Mouse (Mus musculus) CH12.LX (cell line): Measurements from ENCODE around the gene Foxf2.

Experiments used
- CHD1 ChIP-seq: IDR thresholded peaks from 2 replicates; pipeline ENCODE4 v1.6.1; 2012; ENCODE audit warnings: low read depth, low read length, improper control_type of control experiment, inconsistent platforms
- CTCF ChIP-seq, 2 experiments: IDR thresholded peaks in 1 of 2; conservative IDR thresholded peaks in 1 of 2; 2 replicates each; pipeline ENCODE4 v1.5.1; 2011 to 2012; ENCODE audit warnings: low read depth in 2 of 2, low read length in 2 of 2, improper control_type of control experiment in 1 of 2, inconsistent platforms in 1 of 2, mild to moderate bottlenecking in 1 of 2, moderate library complexity in 1 of 2
- ELF1 ChIP-seq: IDR thresholded peaks from 2 replicates; pipeline ENCODE4 v1.6.1; 2014; ENCODE audit warnings: low read depth, mild to moderate bottlenecking, inconsistent platforms, low read length, improper control_type of control experiment
- POLR2A ChIP-seq: IDR thresholded peaks from 2 replicates; pipeline ENCODE4 v1.6.1; 2011; ENCODE audit warnings: low read depth, mild to moderate bottlenecking, improper control_type of control experiment, low read length
- RCOR1 ChIP-seq: conservative IDR thresholded peaks from 2 replicates; pipeline ENCODE4 v1.6.1; 2012; ENCODE audit warnings: low read depth, mild to moderate bottlenecking, inconsistent platforms, low read length, improper control_type of control experiment
- USF1 ChIP-seq: IDR thresholded peaks from 2 replicates; pipeline ENCODE4 v1.6.1; 2014; ENCODE audit warnings: low read depth, mild to moderate bottlenecking, inconsistent platforms, low read length, improper control_type of control experiment

GRCm38 (mm10) chr13:31579866-31580265 lies 45.8 kb upstream of the Foxf2 start:
- peak in 1 of 2 experiments; percentile 43; a peak in 2 of 4 replicates for TF ChIP-seq CTCF (conservative IDR thresholded peaks at IDR 0.05 in 1 of 2, IDR thresholded peaks at IDR 0.05 in 1 of 2; ENCODE audit: low read depth in 2 of 2, low read length in 2 of 2)
- TF ChIP-seq POLR2A: no peak
- TF ChIP-seq ELF1: no peak
- no peak for TF ChIP-seq USF1
- no peak for TF ChIP-seq RCOR1
- TF ChIP-seq CHD1: no peak
